Mouse (Mus musculus): ENCODE measurements at regions not wholly inside any gene's neighbourhood (a gene's known extent, or its start where the extent isn't known, plus 50 kb on each side); places are given as distances from the start of the nearest gene placed in this dataset.

GRCm38 (mm10) chr9:67692396-67692795 lies 66.8 kb upstream of the C2cd4b start:
- TF ChIP-seq POLR2A (IDR thresholded peaks at IDR 0.05; ENCODE audit: extremely low read depth, insufficient read depth, low read length) = no peak
- TF ChIP-seq CTCF (IDR thresholded peaks at IDR 0.05; ENCODE audit: extremely low read depth, insufficient read depth, low read length) = no peak

Data from cortical plate, adult 2 months (tissue).